Mouse (Mus musculus) kidney, postnatal 14 days (tissue): Measurements from ENCODE around the gene Dpp4.
A peak's percentile ranks its signal among the peaks of the same experiment; 100 is the strongest.

Source experiments
- DNase-seq: peaks from one replicate; pipeline ENCODE4 v3.0.0; 2022; ENCODE audit warnings: mixed read lengths

The Dpp4 gene

DNA sequence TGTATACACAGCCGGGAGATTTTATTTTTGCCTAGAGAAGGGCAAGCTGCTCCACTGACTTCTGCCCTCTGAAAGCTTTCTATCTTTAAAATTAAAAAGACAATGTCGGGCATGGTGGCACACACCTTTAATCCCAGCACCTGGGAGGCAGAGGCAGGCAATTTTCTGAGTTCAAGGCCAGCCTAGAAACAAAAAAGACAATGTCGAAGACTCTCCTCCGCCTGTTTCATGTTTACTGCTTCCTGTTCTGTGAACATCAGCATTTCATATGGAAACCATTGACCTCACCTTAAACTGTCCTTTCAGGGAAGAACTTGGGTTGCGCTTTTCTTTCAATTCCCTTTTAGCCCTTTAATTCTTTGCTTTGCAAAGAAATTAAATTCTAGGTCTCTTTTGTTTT is 3.8 kb downstream of the Dpp4 start:
- DNase-seq: no peak

DNA sequence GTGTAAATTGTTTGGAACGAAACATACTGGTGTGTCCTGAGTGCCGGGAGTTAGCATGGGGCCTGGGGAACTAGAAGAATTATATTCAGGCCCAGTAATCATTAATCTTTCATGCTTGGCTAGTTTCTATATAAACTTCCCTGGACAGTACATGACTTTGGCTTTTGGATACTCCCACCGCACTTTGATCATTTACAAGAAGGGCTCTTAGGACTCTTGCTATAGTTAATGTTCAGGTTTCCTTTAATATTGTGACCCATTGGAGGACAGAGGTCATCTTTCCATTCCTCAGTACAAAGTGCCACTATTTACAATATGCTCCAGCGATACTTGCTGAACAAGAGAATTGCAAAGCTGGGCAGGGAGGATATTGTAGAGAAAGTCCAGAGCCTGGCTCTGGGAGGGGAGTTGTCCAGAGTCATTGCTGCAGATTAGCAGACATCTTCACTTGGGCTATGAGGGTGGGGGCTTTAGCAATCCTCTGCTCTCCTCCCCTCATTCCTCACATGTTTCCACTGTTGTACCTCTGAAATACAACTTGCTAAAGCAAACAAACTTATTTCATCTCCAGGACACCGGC is 8.4 kb downstream of the Dpp4 start:
- peak; percentile 48 for DNase-seq

DNA sequence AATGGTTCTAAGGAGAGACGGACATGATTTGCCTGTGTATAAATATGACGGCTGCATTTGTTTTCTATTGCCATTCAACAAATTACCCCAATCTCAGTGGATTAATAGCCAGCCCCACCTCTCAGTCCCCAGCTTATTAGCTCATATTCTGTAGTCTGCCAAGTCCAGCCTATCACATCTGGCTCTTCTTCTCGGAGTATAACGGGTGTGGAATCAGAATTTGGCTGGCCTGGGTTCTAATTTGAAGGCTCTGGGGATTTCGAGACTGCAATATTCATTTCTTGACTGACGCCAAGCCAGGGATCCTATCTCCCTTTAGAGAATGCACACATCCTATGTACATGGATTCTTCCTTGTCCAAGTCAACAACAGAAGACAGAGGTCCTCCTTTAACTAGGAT is 11.0 kb downstream of the Dpp4 start:
- DNase-seq: no peak

DNA sequence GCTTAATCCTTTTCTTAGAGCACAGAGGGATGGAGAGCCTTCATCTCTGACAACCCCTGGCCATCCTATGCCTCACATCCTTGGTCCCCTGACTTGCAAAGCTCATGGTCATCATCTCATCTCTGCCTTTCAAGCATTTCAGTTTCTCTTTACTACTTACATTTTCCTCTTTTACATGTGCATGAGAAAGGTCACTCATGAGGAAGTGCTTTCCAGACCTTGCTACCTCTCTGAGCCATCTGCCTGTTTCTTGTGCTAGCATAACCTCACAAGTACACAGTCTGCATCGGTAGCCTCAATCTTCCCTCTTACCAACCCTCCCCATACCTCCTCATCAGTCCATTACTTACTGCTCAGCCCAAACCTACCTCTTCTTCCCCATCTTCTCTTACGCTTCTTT is 12.2 kb downstream of the Dpp4 start:
- DNase-seq: no peak

DNA sequence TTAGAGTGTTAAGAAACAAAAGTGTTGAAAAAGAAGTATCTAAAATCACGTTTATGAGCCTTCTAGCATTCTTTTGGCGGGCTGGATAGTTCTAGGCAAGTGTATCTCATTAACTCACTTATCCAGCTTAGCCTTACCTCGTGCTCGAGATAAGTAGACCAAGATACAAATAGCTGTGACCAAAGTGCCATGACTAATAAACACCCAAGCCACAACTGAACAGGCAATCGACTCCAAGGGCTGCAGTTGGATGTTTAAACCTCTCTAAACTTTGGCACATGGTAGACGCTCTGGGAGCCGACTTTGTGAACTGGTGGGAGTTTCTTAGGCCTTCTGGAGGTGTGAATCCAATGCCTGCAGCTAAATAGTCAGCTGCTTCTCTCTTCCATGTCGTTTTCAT is 12.7 kb downstream of the Dpp4 start:
- no peak for DNase-seq

DNA sequence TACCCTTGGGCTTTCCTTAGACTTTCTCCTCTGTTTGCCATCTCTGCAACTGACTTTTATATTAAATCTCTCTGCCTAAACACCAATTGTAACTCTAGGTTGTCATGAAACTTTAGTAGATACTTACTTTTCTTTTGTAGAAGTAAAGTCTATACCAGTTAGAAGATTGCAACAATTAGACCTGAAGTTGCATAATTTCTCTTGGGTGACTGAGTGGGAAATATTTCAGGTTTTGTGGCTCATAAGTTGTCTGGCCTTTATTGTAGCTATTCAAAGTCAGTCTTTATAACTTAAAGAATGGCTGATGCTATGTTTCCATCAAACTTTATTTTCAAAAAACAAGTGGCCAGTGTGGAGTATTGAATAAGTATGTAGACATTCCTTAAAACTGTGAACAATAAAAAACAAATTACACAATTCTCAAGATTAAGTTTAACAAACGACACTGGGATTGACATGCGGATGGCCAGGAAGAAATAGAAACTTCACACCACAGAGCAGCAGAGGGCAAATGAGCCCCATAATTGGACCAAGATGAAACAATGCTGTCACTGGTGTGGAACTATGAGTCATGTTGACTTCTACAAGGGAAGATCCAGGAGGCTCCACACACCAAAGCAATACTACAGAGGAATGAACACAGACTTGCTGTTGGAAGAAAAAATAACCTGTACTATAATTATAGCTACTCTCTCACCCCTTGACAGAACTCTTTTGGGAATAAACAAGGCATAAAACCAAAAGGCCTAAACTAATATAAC is 13.7 kb downstream of the Dpp4 start:
- no peak for DNase-seq

DNA sequence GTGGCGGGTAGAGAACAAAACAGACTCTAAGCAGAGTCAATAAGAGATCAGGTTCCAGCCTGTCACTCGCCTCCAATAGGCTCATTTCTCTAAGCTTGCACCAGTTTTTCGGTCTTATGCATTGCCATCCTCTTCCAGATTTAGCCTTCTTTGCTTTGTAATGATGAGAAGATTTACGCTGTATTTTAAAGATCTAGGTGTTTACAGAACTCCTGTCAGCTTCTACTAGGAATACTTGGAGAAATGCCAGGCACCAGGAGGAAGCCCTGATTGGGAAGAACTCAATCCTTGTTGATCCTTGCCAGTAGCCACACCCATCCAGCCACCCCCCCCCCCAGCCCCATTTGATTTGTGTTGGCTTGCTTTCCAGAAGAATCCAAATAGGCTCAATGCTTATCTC is 14.4 kb downstream of the Dpp4 start:
- no peak for DNase-seq

DNA sequence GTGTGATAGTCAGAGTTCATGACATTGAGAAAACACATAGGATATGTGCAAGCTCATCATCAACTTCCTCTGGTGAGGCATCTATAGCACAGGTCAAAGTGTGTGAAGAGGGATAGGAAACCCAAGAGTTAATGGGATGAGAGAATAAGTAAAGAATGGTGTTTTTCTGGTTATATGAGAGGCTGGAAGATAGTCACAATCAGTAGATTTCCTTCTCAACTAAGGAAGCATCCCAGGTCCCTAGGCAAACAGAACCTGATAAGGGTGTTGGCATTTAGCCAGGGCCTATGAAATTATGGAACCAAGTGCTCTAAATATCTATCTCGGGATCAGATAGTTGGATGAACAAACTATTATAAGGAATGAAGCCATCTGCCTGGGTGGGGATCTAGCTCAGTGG is 15.2 kb downstream of the Dpp4 start:
- no peak for DNase-seq

DNA sequence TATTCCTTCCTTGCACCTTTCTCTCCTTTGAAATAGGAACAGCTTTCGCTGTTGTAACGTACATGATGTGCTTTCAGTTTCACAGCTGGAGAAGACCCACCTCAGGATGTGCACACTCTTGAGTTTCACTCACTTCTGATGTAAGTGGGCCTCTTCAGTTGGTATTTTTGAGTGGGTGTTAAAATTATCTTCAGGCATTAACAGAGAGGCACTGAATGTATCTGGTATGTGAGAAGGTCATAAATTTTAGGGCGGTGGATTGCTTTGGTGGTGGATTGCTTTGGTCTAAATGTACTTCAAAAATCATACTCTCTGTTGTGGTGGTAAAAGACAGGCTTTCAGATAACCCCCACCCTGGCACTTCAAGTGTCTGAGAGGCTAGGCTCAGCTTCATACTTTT is 17.2 kb downstream of the Dpp4 start:
- no peak for DNase-seq

DNA sequence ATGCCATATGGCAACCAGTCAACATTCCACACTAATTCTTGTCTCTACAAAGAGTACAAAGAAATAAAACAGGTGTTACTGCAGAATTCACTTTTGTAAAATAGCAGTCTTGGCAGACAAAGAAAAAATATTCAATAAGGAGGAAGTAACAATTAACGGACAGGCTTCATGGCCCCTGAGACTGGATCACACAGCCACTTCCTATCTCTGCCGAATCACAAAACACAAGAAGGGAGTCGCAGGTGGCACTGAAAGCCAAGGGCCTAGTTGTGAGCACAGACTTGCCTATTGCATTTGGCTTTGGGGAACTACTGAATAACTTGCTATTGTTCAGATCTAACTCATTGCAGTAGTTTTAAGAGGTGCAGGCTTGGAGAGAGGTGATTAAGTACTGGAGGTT is 19.9 kb downstream of the Dpp4 start:
- DNase-seq: no peak

DNA sequence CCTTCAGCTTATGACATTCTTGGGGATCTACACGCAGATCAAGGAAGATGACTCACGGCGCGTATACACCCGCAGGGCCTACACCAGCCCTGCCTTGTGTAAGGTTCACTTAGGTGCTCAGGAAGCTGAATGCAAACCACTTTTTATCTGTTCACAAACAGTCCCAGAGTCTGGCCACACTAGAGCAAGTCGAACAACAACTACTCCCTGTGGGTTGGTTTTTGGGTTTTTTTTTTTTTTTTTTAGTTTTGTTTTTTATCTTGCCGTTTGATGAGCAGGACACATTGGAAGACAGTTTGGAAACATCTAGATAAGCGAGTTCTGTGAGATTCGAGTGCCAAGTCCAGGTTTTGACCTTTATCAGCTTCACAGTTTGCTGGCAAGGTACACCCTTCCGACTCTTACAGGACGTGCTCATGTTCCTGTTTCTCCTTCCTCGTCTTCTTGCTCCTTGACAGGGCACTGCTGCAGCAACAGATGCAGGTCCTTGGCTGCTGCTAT is 21.0 kb downstream of the Dpp4 start:
- DNase-seq: no peak

DNA sequence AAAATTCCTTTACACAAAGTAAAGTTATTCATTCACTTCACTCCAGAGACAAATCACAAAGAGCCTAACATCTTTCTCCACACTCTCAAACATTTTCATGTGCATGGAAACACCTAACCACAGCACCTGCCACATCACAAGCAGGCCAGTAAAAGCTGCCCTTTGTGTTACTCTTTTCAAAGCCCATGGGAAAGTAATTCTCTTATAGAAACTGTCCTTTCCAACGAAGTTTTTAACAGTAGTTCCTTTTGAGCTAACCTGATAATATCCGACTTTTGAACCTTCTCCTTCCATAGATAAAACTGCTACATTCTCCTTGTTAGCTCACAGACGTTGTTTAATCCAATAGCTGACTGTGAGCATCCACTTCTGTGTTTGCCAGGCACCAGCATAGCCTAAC is 21.7 kb downstream of the Dpp4 start:
- DNase-seq: no peak

DNA sequence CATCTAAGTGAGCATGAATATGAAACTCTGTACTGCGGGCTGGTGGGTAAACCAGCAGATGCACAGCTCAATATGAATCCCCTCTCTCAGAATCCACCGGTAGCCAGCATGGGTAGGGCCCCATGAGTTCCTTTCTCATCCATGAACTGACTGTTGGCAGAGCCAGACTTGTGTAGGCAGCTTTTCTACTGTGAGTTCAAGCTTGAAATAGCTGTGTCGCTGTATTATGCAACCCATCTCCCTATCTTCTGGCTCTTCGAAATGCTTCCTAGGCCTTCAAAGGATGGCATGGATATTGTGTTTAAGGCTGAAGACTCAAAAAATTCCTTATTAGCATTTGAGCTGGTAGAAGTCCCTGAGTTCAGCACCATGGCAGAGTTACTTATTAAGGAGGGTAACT is 23.2 kb downstream of the Dpp4 start:
- DNase-seq: no peak

DNA sequence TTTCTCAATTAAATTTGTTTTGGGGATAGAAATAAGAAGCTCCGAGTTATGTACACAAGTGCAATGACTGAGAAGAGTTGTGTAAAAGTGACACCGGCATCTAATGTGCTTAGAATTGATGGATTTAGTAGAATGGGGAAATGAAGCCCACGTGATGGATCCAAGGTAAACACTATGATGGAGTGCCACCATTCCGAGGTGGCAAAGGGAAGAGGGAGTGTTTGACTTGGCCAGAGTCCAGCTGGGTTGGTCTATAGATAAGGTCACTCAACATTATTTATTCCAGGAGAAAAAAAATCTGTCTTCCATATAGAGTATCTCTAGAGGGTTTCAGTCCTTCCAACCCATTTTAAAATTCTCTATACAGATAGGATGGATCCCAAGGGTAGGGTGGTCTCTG is 28.8 kb downstream of the Dpp4 start:
- DNase-seq: no peak

DNA sequence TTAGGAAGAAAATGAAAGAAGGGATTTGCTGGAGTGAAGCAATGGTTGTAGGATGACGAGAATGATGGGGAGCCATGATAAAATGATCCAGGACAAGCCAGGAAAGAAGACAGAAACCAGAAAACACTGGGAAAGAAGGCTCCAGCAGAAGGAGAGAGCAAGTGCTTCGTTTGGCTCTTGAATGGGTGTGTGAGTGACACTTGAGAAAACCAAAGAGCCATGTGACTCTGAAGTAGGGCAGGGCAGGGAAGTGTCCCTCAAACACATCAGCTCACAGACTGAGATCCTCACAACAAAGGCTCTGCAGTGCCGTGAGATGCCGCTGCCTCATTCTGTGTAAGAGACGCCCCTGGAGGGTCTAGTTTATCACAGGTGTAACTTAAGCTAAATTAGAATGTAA is 29.6 kb downstream of the Dpp4 start:
- no peak for DNase-seq

DNA sequence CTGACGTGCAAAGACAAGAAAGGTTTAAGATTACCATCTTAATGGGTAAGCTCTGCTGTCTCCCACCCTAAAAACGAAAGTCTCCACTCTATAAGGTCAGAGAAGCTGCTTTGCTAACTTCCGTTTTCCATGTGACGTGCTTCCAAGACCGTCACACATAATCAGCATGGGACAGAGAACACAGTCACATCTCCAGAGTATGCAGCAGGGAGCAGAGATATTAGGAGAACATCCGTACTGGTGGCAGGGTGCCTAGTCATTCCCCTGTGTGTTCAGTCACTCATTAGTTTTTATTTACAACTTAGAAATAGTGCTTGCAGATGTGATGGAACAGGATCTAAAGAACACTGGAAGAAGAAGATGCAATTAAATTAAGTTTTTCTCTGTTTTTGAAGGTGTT is 30.3 kb downstream of the Dpp4 start:
- no peak for DNase-seq

DNA sequence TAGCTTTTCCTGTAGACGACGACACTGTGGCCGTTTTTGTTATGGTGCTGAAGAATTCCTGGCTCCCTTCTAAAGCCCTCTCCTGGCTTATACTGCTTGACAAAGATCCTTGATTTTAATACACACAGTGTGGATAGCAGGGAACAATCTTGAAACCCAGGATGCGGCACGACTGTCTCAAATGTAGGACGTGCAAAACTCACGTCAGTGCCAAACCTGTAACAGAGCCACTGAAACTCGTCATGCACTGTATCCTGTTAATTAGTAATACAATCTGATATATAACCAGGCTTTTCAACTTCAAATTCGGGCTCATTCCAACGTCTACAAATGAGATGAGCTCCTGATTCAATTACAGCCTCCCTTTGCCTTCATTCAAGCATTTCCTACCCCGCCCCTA is 38.3 kb downstream of the Dpp4 start:
- DNase-seq: no peak

DNA sequence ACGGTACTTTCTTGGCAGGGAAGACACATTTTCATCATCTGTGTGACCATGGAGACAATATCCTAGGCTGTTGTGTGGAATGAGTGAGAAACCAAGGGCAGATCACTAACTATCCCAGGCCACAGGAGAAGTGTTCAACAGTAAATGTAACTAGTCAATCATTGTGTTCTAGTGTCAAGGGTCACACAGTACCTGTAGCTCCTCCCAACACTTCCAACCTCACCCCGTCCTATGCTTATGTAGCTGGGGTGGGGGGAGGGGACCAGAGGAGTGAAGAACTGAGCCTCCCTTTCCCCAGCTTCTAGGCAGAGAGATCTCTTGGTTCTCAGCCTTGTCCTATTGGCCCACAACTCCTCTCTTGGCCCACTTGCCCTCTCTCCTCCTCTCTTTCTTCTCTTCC is 42.0 kb downstream of the Dpp4 start:
- no peak for DNase-seq

DNA sequence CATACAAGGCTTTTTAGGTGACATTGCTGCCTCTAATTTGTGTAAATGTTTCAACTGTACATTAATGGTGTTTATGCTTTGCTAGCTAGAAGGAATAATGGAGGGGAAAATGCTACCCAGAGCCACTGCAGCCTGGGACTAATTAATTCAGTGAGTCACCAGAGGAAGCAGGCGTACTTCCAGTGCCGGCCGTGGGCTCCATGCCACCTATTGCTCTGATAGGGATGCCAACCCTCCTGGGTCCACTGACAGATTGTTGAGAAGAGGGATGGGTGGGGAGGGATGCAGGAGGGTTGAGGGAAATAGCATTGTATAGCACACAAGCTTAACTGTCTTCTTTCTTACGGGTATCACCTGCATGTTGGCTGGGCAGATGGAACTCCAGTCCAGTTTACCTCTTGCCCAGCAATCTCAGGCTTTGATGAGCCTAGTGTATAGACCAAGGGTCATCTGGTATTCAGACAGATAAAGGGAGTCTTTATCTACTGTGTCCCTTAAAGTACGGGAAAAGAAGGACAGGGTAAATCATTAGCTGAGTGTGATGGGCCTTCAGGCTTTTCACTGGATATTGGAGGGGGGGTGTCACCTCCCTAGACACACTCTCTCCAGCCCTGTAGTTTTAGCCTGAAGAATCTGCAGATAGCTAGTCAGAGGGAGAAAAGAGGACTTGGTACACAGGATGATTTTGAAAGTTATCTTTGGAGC is 43.5 kb downstream of the Dpp4 start:
- DNase-seq: no peak

DNA sequence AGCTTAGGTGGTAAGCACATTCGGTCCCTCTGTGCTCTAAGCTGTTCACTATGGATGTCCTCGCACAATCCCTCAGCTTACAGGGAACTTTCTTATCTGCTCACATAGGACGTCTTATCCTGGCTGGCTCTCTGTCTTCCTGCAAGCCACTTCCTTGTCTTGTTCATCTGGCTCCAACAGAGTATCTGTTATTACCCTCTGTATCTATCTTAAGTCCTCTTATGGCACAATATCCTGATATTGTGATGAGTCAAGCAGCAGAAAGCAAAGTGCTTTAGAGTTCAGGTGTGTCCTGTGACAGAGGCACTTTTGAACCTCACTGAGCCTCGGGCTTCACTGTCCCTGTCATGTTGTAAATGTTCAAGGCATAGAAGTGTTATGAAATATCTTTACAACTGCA is 48.4 kb downstream of the Dpp4 start:
- no peak for DNase-seq

DNA sequence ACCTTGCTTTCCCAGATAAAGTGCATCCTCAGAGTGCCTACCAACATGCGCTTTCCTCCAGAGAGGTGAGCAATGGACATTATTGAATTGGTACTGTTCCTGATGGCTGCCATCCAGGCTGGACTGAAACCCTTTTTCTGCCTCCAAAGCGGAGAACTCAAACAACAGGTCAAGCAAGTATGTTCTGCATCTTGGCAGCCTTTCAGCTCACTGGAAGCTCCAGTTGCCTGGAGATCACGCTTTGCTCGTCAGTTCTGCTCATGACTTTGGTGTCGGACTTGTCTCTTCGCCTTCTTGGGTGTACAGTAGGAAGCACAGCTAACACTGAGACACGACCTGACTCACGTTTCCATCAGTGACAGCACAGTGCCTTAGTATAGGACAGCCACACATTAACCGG is 49.8 kb downstream of the Dpp4 start:
- DNase-seq: peak; percentile 12

DNA sequence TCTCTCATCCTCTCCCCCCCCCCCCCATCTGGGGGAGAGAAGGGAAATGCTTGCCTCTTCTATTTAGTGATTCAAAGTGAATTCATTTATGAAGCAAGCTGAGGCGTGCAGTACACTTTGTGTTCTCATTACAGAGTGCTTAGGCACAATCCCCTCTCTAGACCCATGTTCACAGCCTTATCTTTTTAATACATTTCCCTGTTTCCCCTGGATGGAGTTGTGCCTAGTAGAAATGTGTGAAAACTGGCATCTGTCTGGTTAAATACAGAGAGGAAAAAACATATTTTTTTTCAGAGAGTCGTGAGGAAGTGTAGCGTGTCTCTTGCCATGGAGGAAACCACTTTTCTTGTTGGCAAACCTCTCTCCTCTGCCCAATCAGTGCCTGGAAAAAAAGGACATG is 50.5 kb downstream of the Dpp4 start:
- no peak for DNase-seq

DNA sequence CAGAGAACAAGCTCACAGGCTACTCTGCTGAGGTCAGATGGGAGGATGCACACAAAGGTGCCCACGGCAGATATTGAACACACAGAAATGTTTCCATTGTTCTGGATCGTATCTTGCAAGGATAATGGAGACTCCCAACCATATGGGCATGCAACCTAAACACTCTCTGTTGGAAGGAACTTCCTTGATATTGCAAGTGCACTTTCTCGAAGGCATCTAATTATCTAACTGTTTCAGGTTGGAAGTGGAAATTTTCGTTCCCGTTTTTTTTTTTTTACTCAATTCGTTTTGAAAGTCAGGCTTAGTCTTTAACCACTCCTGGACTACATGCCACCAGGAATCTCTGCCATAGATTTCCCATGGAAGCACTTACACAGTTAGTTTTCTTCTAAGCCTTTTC is 51.2 kb downstream of the Dpp4 start:
- no peak for DNase-seq

DNA sequence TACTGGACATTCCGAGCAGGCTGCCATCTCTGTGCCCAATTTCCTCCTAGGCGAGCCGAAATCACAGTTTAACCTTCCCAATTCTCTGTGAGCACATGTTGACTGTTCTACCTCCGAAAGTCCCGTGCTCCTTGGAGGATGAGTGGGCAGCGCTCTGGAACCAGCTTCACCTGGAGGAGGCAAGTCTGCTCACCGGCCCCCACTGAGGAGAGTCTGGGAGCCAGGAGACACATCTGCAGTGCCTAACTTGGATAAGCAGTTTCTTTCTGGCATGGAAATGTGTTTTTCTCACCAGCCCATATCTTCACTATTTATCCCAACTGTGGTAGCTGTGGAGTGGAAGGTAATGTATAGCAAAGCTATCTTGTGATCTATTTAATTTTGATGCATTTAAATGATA is 54.8 kb downstream of the Dpp4 start:
- no peak for DNase-seq
